Mouse (Mus musculus): ENCODE measurements around the gene Siae. TPM values are rescaled to one million over a fixed set of nuclear protein-coding genes. Genes with fewer than 3 reads are reported as not detected.
A peak's percentile ranks its signal among the peaks of the same experiment; 100 is the strongest.

The Siae gene
- polyA plus RNA-seq, 1 experiment from 2014 or later: 15.0 TPM

- Histone ChIP-seq H3K4me3 (ENCODE audit: low read depth, low read length) (no peak overlapping the region), H3K27me3 (replicated peaks; ENCODE audit: control insufficient read depth, insufficient read depth, low read length) (no peaks in the 10 kb centered on the region), H3K9ac (ENCODE audit: low read depth, low read length) (no peak overlapping the region), H3K9me3 (ENCODE audit: control insufficient read depth) (no peaks in the 10 kb centered on the region), H3K4me1 (replicated peaks; ENCODE audit: control insufficient read depth, insufficient read depth, low read length) (no peaks in the 10 kb centered on the region), H3K4me2 (replicated peaks; ENCODE audit: low read depth) (no peak overlapping the region), H3K36me3 (ENCODE audit: control insufficient read depth, insufficient read depth) (peaks cover 3% of the 10 kb centered on the region; the same call in 1 of the 2 replicates), H3K27ac (ENCODE audit: low read depth, low read length) (no peak overlapping the region)
- ATAC-seq: peak; percentile 66; the same call in 1 of the 2 replicates
- no peak for TF ChIP-seq CTCF (IDR thresholded peaks at IDR 0.05; ENCODE audit: low read depth)
- 20% methylated on average over 3 of the region's 3 CpGs for WGBS
Measured at GRCm38 (mm10) chr9:37626103-37626567, 70.6 kb downstream of the Siae start.

DNA sequence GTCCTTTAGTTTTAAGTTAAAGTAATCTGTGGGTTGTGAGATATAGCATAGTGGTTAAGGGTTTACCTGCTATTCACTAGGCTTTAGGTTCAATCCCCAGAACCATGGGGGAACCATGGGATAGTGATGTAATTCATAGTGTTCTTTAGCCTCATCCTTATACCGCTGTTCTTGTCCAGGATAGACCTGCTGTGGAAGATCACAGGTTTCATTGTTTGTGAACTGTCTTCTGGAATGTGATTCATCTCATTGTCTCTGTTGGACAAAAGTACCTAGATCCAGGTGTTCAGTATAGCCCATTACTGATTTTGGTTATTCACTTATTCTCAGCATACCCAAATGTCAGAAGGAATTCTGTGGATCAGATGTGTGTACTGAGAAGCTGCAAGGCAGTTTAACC lies 71.8 kb downstream of the Siae start:
- H3K27ac ChIP-seq (ENCODE audit: low read depth, low read length): no peak overlapping the region
- 95% methylated on average over 1 of the region's 1 CpGs for WGBS
- ATAC-seq: no peak

DNA sequence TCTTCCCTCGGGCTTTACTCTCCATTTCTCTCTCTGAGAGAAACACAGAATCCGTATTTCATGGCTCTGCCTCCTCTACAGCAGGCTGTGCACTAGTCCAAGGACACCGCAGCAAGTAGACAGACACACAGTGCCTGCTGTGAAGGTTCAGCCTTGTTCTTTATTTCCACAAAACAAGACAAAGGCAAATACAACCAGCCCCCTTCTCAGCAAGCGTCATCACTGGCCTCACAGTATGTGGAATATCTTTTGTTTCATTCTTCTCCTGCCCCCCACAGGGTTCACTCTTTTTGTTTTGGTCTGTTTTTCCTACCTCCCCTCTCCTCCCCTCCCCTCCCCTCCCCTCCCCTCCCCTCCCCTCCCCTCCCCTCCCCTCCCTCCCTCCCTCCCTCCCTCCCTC lies 73.1 kb downstream of the Siae start:
- Histone ChIP-seq H3K4me2 (replicated peaks; ENCODE audit: low read depth) (no peak overlapping the region), H3K27ac (ENCODE audit: low read depth, low read length) (no peak overlapping the region), H3K36me3 (ENCODE audit: control insufficient read depth, insufficient read depth) (peaks cover 3% of the 10 kb centered on the region; the same call in 1 of the 2 replicates), H3K27me3 (replicated peaks; ENCODE audit: control insufficient read depth, insufficient read depth, low read length) (no peaks in the 10 kb centered on the region), H3K4me3 (ENCODE audit: low read depth, low read length) (no peak overlapping the region), H3K4me1 (replicated peaks; ENCODE audit: control insufficient read depth, insufficient read depth, low read length) (no peaks in the 10 kb centered on the region), H3K9ac (ENCODE audit: low read depth, low read length) (no peak overlapping the region), H3K9me3 (ENCODE audit: control insufficient read depth) (no peaks in the 10 kb centered on the region)
- no peak for TF ChIP-seq CTCF (IDR thresholded peaks at IDR 0.05; ENCODE audit: low read depth)
- ATAC-seq: no peak
- 84% methylated on average over 4 of the region's 4 CpGs for WGBS

More for the DNA sequence above, 71.8 kb downstream of the Siae start:
- no peaks in the 10 kb centered on the region for H3K9me3 ChIP-seq (ENCODE audit: control insufficient read depth)
- H3K4me3 ChIP-seq (ENCODE audit: low read depth, low read length): no peak overlapping the region
- TF ChIP-seq CTCF (IDR thresholded peaks at IDR 0.05; ENCODE audit: low read depth): no peak
- no peaks in the 10 kb centered on the region for H3K27me3 ChIP-seq (replicated peaks; ENCODE audit: control insufficient read depth, insufficient read depth, low read length)
- peaks cover 3% of the 10 kb centered on the region; the same call in 1 of the 2 replicates for H3K36me3 ChIP-seq (ENCODE audit: control insufficient read depth, insufficient read depth)
- no peaks in the 10 kb centered on the region for H3K4me1 ChIP-seq (replicated peaks; ENCODE audit: control insufficient read depth, insufficient read depth, low read length)
- no peak overlapping the region for H3K9ac ChIP-seq (ENCODE audit: low read depth, low read length)
- no peak overlapping the region for H3K4me2 ChIP-seq (replicated peaks; ENCODE audit: low read depth)

DNA sequence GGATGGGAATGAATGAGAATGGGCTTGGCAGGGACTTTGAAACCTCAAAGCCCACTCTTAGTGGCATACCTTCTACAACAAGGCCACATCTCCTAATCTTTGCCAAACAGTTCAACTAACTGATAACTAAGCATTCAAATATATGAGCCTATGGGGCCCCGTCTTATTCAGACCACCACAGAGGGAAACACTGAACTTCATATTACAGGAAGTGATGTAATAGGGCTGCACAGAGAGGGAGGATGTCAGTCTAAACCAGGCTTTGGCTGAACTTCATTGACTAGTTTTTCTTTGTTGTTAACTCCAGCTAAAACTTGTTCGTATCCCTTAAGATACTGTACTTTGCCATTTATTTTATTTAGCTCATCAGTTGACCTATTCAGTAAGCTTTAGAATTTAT lies 74.4 kb downstream of the Siae start:
- Histone ChIP-seq H3K9me3 (ENCODE audit: control insufficient read depth) (no peaks in the 10 kb centered on the region), H3K27ac (ENCODE audit: low read depth, low read length) (no peak overlapping the region), H3K4me3 (ENCODE audit: low read depth, low read length) (no peak overlapping the region), H3K4me1 (replicated peaks; ENCODE audit: control insufficient read depth, insufficient read depth, low read length) (no peaks in the 10 kb centered on the region), H3K4me2 (replicated peaks; ENCODE audit: low read depth) (no peak overlapping the region), H3K36me3 (ENCODE audit: control insufficient read depth, insufficient read depth) (peaks cover 3% of the 10 kb centered on the region; the same call in 1 of the 2 replicates), H3K9ac (ENCODE audit: low read depth, low read length) (no peak overlapping the region), H3K27me3 (replicated peaks; ENCODE audit: control insufficient read depth, insufficient read depth, low read length) (no peaks in the 10 kb centered on the region)
- WGBS: 77% methylated on average over 2 of the region's 2 CpGs
- ATAC-seq: no peak
- TF ChIP-seq CTCF (IDR thresholded peaks at IDR 0.05; ENCODE audit: low read depth): no peak

- H3K4me1 ChIP-seq (replicated peaks; ENCODE audit: control insufficient read depth, insufficient read depth, low read length): no peaks in the 10 kb centered on the region
- H3K27me3 ChIP-seq (replicated peaks; ENCODE audit: control insufficient read depth, insufficient read depth, low read length): no peaks in the 10 kb centered on the region
- no peak overlapping the region for H3K9ac ChIP-seq (ENCODE audit: low read depth, low read length)
- no peak for ATAC-seq
- no peak for TF ChIP-seq CTCF (IDR thresholded peaks at IDR 0.05; ENCODE audit: low read depth)
- H3K36me3 ChIP-seq (ENCODE audit: control insufficient read depth, insufficient read depth): peaks cover 3% of the 10 kb centered on the region; the same call in 1 of the 2 replicates
- H3K9me3 ChIP-seq (ENCODE audit: control insufficient read depth): no peaks in the 10 kb centered on the region
- no peak overlapping the region for H3K4me3 ChIP-seq (ENCODE audit: low read depth, low read length)
- no peak overlapping the region for H3K4me2 ChIP-seq (replicated peaks; ENCODE audit: low read depth)
- H3K27ac ChIP-seq (ENCODE audit: low read depth, low read length): no peak overlapping the region
- WGBS: 77% methylated on average over 2 of the region's 2 CpGs
Measured at GRCm38 (mm10) chr9:37632305-37632704, 76.8 kb downstream of the Siae start.

- Histone ChIP-seq H3K27me3 (replicated peaks; ENCODE audit: control insufficient read depth, insufficient read depth, low read length) (no peaks in the 10 kb centered on the region), H3K9ac (ENCODE audit: low read depth, low read length) (no peak overlapping the region), H3K9me3 (ENCODE audit: control insufficient read depth) (no peaks in the 10 kb centered on the region), H3K27ac (ENCODE audit: low read depth, low read length) (no peak overlapping the region), H3K4me3 (ENCODE audit: low read depth, low read length) (no peak overlapping the region), H3K36me3 (ENCODE audit: control insufficient read depth, insufficient read depth) (peaks cover 4% of the 10 kb centered on the region; the same call in 1 of the 2 replicates), H3K4me1 (replicated peaks; ENCODE audit: control insufficient read depth, insufficient read depth, low read length) (no peaks in the 10 kb centered on the region), H3K4me2 (replicated peaks; ENCODE audit: low read depth) (no peak overlapping the region)
- no peak for ATAC-seq
- TF ChIP-seq CTCF (IDR thresholded peaks at IDR 0.05; ENCODE audit: low read depth): no peak
- WGBS: 89% methylated on average over 3 of the region's 3 CpGs
Measured at GRCm38 (mm10) chr9:37634269-37634668, 78.8 kb downstream of the Siae start.

GRCm38 (mm10) chr9:37636335-37636734 lies 80.8 kb downstream of the Siae start:
- WGBS: 18% methylated on average over 7 of the region's 7 CpGs
- Histone ChIP-seq H3K27me3 (replicated peaks; ENCODE audit: control insufficient read depth, insufficient read depth, low read length) (no peaks in the 10 kb centered on the region), H3K4me2 (replicated peaks; ENCODE audit: low read depth) (no peak overlapping the region), H3K9me3 (ENCODE audit: control insufficient read depth) (no peaks in the 10 kb centered on the region), H3K36me3 (ENCODE audit: control insufficient read depth, insufficient read depth) (peaks cover 10% of the 10 kb centered on the region; the same call in 1 of the 2 replicates), H3K4me3 (ENCODE audit: low read depth, low read length) (no peak overlapping the region), H3K27ac (ENCODE audit: low read depth, low read length) (no peak overlapping the region), H3K9ac (ENCODE audit: low read depth, low read length) (no peak overlapping the region), H3K4me1 (replicated peaks; ENCODE audit: control insufficient read depth, insufficient read depth, low read length) (no peaks in the 10 kb centered on the region)
- peak; percentile 87 for TF ChIP-seq CTCF (IDR thresholded peaks at IDR 0.05; ENCODE audit: low read depth)
- no peak for ATAC-seq

All from intestine, postnatal 0 days (tissue).